Mouse (Mus musculus): Measurements from ENCODE around the gene Itfg2. TPM values are rescaled to one million over a fixed set of nuclear protein-coding genes. Genes with fewer than 3 reads are reported as not detected.

Gene Itfg2
- polyA plus RNA-seq, 1 experiment from 2014 or later: 22.5 TPM

DNA sequence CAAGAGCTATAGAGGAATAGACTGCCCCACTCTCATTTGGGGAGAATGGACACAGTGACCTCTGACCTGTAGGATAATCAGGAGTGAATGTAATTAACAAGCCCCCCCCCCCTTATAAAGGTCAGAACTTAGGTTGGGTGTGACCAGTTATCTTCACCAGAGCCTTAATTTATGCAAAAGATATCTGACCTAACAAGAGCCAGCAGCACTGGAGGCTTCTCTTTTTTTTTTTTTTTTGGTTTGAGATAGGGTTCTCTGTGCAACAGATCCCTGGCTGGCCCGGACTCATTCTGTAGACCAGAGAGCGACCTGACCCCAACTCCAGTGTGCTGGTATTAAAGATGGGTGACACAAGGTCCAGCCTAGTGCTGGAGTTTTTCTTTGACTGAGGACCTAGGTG is 4.6 kb upstream of the Itfg2 start:
- 97% methylated on average over 2 of the region's 2 CpGs for WGBS
- ATAC-seq (ENCODE audit: low read depth) (no peak), DNase-seq (ENCODE audit: low spot score) (no peak)
- Histone ChIP-seq H3K27ac (replicated peaks; ENCODE audit: low read depth, low read length) (no peak overlapping the region), H3K36me3 (ENCODE audit: control insufficient read depth, insufficient read depth, low read length) (peaks cover 68% of the 10 kb centered on the region), H3K4me2 (ENCODE audit: low read depth, low read length) (no peak overlapping the region), H3K9ac (ENCODE audit: low read depth, low read length) (no peak overlapping the region), H3K9me3 (ENCODE audit: control insufficient read depth, low read length) (no peaks in the 10 kb centered on the region), H3K4me1 (ENCODE audit: control insufficient read depth, insufficient read depth, low read length) (no peaks in the 10 kb centered on the region), H3K27me3 (replicated peaks; ENCODE audit: control insufficient read depth, insufficient read depth, low read length) (no peaks in the 10 kb centered on the region), H3K4me3 (ENCODE audit: low read depth, low read length) (no peak overlapping the region)

DNA sequence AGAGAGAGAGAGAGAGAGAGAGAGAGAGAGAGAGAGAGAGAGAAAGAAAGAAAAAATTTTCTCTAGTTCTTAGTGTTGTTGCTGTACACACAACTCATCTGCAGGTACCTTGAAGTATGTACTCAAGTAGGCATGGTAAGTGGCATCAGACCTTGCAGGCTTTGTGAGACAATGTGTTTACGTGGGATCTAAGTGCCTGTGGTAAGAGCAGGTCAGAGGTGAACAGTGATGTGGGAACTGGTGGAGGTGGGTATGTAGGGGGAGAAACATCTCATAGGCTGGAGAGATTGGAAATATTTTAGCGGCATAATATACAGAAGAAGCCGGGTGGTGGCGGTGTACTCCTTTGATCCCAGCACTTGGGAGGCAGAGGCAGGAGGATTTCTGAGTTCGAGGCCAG is 2.8 kb upstream of the Itfg2 start:
- Histone ChIP-seq H3K27ac (replicated peaks; ENCODE audit: low read depth, low read length) (no peak overlapping the region), H3K4me2 (ENCODE audit: low read depth, low read length) (no peak overlapping the region), H3K4me1 (ENCODE audit: control insufficient read depth, insufficient read depth, low read length) (peaks cover 5% of the 10 kb centered on the region; the same call in 1 of the 2 replicates), H3K4me3 (ENCODE audit: low read depth, low read length) (no peak overlapping the region), H3K27me3 (replicated peaks; ENCODE audit: control insufficient read depth, insufficient read depth, low read length) (no peaks in the 10 kb centered on the region), H3K9ac (ENCODE audit: low read depth, low read length) (no peak overlapping the region), H3K9me3 (ENCODE audit: control insufficient read depth, low read length) (no peaks in the 10 kb centered on the region), H3K36me3 (ENCODE audit: control insufficient read depth, insufficient read depth, low read length) (peaks cover 51% of the 10 kb centered on the region)
- WGBS: 90% methylated on average over 5 of the region's 5 CpGs
- no peak for ATAC-seq (ENCODE audit: low read depth)
- DNase-seq (ENCODE audit: low spot score): no peak

DNA sequence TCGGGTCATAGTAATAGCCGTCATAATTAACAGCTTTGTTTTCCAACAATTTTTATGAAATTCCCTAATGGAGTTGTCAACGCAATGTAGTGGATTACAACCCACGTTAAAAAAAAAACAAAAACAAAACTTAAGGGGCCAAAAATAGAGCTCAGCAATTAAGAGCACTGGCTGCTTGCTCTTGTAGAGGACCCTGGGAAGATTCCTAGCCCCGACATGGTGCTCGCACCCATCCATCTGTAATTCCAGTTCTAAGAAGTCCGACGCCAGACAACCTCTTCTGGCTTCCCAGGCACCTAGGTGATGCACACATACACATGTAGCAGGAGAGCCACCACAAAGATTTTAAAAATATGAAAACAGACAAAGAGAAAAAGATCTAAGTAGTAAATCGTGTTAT is 315 bp upstream of the Itfg2 start:
- ATAC-seq (ENCODE audit: low read depth) (no peak), DNase-seq (ENCODE audit: low spot score) (no peak)
- peak overlapping the region; percentile 74 for H3K4me2 ChIP-seq (ENCODE audit: low read depth, low read length)
- H3K9ac ChIP-seq (ENCODE audit: low read depth, low read length): peak overlapping the region; percentile 78
- peak overlapping the region; percentile 95 for H3K27ac ChIP-seq (replicated peaks; ENCODE audit: low read depth, low read length)
- peaks cover 25% of the 10 kb centered on the region for H3K36me3 ChIP-seq (ENCODE audit: control insufficient read depth, insufficient read depth, low read length)
- WGBS: 20% methylated on average over 9 of the region's 9 CpGs
- H3K27me3 ChIP-seq (replicated peaks; ENCODE audit: control insufficient read depth, insufficient read depth, low read length): no peaks in the 10 kb centered on the region
- peaks cover 5% of the 10 kb centered on the region; the same call in 1 of the 2 replicates for H3K4me1 ChIP-seq (ENCODE audit: control insufficient read depth, insufficient read depth, low read length)
- H3K4me3 ChIP-seq (ENCODE audit: low read depth, low read length): peak overlapping the region; percentile 71
- H3K9me3 ChIP-seq (ENCODE audit: control insufficient read depth, low read length): no peaks in the 10 kb centered on the region

DNA sequence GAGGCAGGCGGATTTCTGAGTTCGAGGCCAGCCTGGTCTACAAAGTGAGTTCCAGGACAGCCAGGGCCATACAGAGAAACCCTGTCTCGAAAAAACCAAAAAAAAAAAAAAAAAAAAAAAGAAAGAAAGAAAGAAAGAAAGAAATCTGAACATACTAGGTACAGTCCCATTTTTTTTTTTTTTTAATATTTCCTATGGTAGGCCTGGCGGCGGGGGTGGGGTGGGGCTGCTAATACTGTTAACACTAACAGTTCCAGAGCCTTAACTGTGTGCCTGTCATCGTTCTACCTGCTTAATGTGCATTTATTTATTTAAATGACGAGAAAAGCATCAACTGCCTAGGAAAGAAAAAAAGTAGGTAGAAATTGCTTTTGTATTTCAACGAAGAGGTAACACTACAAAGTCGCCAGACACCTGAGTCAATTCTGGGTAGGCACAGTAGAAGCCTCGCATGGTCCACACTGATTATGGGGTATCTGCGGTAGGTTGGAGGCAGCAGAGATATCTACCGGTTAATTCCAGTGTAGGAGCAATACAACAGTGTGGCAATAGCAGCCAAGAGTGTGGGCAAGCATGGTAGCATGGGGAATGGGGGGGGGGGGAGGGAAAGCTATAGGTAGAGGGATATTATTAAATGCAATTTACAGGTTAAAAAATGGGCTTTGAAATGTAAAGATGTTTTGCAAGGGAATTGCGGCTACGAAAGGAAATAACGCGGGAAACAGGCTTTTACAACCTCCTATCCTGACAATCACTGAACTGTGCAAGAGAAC is 1.0 kb downstream of the Itfg2 start:
- Histone ChIP-seq H3K9me3 (ENCODE audit: control insufficient read depth, low read length) (no peaks in the 10 kb centered on the region), H3K4me3 (ENCODE audit: low read depth, low read length) (peak overlapping the region; percentile 71), H3K27ac (replicated peaks; ENCODE audit: low read depth, low read length) (peak overlapping the region; percentile 95), H3K9ac (ENCODE audit: low read depth, low read length) (peak overlapping the region; percentile 78), H3K27me3 (replicated peaks; ENCODE audit: control insufficient read depth, insufficient read depth, low read length) (no peaks in the 10 kb centered on the region), H3K36me3 (ENCODE audit: control insufficient read depth, insufficient read depth, low read length) (peaks cover 12% of the 10 kb centered on the region), H3K4me1 (ENCODE audit: control insufficient read depth, insufficient read depth, low read length) (peaks cover 5% of the 10 kb centered on the region; the same call in 1 of the 2 replicates), H3K4me2 (ENCODE audit: low read depth, low read length) (peak overlapping the region; percentile 74)
- ATAC-seq (ENCODE audit: low read depth) (no peak), DNase-seq (ENCODE audit: low spot score) (no peak)
- WGBS: 47% methylated on average over 15 of the region's 16 CpGs

DNA sequence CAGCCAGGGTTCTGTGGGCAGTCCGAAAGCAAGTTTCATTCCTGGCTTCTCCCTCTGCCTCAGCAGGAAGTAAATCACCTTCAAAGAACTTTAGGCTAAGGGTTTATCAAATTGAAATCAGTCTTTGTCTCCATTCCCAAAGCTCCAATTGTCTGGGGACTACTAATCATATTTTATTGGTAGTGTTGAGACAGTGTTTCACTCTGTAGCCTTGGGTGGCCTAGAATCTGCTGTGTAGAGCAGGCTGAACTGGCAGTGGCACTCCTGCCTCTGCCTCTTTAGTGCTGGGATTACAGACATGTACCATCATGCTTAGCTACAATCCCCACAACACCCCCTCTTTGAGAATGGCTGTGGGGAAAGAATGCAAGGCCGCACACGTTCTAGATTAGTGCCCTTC is 3.3 kb downstream of the Itfg2 start:
- H3K4me2 ChIP-seq (ENCODE audit: low read depth, low read length): no peak overlapping the region
- peaks cover 5% of the 10 kb centered on the region; the same call in 1 of the 2 replicates for H3K4me1 ChIP-seq (ENCODE audit: control insufficient read depth, insufficient read depth, low read length)
- H3K36me3 ChIP-seq (ENCODE audit: control insufficient read depth, insufficient read depth, low read length): no peaks in the 10 kb centered on the region
- ATAC-seq (ENCODE audit: low read depth): no peak
- WGBS: 92% methylated on average over 3 of the region's 3 CpGs
- no peak overlapping the region for H3K4me3 ChIP-seq (ENCODE audit: low read depth, low read length)
- H3K9ac ChIP-seq (ENCODE audit: low read depth, low read length): no peak overlapping the region
- no peaks in the 10 kb centered on the region for H3K9me3 ChIP-seq (ENCODE audit: control insufficient read depth, low read length)
- no peak for DNase-seq (ENCODE audit: low spot score)
- no peak overlapping the region for H3K27ac ChIP-seq (replicated peaks; ENCODE audit: low read depth, low read length)
- no peaks in the 10 kb centered on the region for H3K27me3 ChIP-seq (replicated peaks; ENCODE audit: control insufficient read depth, insufficient read depth, low read length)

DNA sequence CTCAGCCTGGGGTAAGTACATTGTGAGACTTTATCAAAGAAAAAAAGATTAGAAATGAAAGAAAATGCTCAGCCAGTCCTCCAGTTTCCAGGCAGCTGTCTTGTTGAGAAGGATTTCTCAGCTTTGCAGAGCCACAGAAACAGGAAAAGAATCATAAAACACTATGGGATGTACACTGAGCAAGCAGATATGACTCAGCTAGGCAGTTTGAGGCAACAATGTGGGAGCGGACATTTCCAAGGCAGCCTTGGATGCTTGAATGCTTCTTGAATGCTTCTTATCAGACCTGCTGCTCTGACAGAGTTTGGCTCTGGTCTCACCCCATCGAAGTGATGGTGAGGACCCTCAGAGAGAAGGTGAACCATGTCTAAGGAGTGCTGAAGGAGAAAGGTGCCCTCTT is 3.7 kb downstream of the Itfg2 start:
- ATAC-seq (ENCODE audit: low read depth) (no peak), DNase-seq (ENCODE audit: low spot score) (no peak)
- Histone ChIP-seq H3K9ac (ENCODE audit: low read depth, low read length) (no peak overlapping the region), H3K4me1 (ENCODE audit: control insufficient read depth, insufficient read depth, low read length) (peaks cover 5% of the 10 kb centered on the region; the same call in 1 of the 2 replicates), H3K36me3 (ENCODE audit: control insufficient read depth, insufficient read depth, low read length) (0 out of 2 replicates have a peak, but pooled peaks cover under 1% of the 10 kb centered on the region), H3K27ac (replicated peaks; ENCODE audit: low read depth, low read length) (no peak overlapping the region), H3K27me3 (replicated peaks; ENCODE audit: control insufficient read depth, insufficient read depth, low read length) (no peaks in the 10 kb centered on the region), H3K4me3 (ENCODE audit: low read depth, low read length) (no peak overlapping the region), H3K9me3 (ENCODE audit: control insufficient read depth, low read length) (no peaks in the 10 kb centered on the region), H3K4me2 (ENCODE audit: low read depth, low read length) (no peak overlapping the region)
- WGBS: 94% methylated on average over 2 of the region's 2 CpGs

DNA sequence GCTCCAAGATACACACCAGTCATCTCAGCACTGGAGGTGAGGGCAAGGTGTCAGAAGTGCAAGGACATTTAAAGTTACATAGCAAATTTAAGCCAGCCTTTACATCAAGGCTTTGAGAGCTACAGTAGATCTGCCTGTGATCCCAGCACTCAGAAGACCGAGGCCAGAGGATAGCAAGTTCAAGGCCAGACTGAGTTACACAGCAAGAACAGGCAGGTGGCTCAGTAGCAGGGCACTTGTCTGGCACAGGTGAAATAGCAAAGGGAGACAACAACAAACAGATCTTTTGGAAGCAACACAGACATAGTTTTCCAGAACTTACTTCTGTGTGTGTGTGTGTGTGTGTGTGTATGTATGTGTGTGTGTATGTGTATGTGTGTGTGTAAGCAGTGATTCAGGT is 6.7 kb downstream of the Itfg2 start:
- WGBS: 95% methylated on average over 1 of the region's 1 CpGs
- Histone ChIP-seq H3K4me1 (ENCODE audit: control insufficient read depth, insufficient read depth, low read length) (no peaks in the 10 kb centered on the region), H3K36me3 (ENCODE audit: control insufficient read depth, insufficient read depth, low read length) (peaks cover 13% of the 10 kb centered on the region), H3K27me3 (replicated peaks; ENCODE audit: control insufficient read depth, insufficient read depth, low read length) (no peaks in the 10 kb centered on the region), H3K4me2 (ENCODE audit: low read depth, low read length) (no peak overlapping the region), H3K4me3 (ENCODE audit: low read depth, low read length) (no peak overlapping the region), H3K9me3 (ENCODE audit: control insufficient read depth, low read length) (no peaks in the 10 kb centered on the region), H3K9ac (ENCODE audit: low read depth, low read length) (no peak overlapping the region), H3K27ac (replicated peaks; ENCODE audit: low read depth, low read length) (no peak overlapping the region)
- DNase-seq (ENCODE audit: low spot score): no peak
- no peak for ATAC-seq (ENCODE audit: low read depth)

DNA sequence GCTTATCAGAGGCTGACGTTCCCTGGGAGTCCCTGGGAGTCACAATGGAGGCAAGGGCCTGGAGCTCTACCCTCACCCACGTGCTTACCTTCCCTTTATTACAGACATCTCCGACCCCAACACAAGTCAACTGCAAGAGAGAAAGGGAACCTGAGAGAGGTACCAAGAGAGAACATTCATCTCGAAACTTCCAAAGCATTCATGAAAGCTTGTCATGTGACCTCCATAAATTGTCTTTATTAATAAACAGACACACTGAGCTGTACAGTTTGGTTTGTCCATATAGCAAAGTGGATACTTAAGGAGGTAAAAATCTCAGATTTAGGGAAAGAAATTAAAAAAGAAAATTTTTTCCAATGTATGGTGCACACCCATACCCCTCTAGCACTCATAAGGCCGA is 8.6 kb downstream of the Itfg2 start:
- no peaks in the 10 kb centered on the region for H3K27me3 ChIP-seq (replicated peaks; ENCODE audit: control insufficient read depth, insufficient read depth, low read length)
- no peaks in the 10 kb centered on the region for H3K9me3 ChIP-seq (ENCODE audit: control insufficient read depth, low read length)
- no peak overlapping the region for H3K9ac ChIP-seq (ENCODE audit: low read depth, low read length)
- H3K4me1 ChIP-seq (ENCODE audit: control insufficient read depth, insufficient read depth, low read length): no peaks in the 10 kb centered on the region
- H3K27ac ChIP-seq (replicated peaks; ENCODE audit: low read depth, low read length): no peak overlapping the region
- peaks cover 32% of the 10 kb centered on the region for H3K36me3 ChIP-seq (ENCODE audit: control insufficient read depth, insufficient read depth, low read length)
- H3K4me3 ChIP-seq (ENCODE audit: low read depth, low read length): no peak overlapping the region
- ATAC-seq (ENCODE audit: low read depth): no peak
- no peak overlapping the region for H3K4me2 ChIP-seq (ENCODE audit: low read depth, low read length)
- 87% methylated on average over 5 of the region's 5 CpGs for WGBS
- no peak for DNase-seq (ENCODE audit: low spot score)

DNA sequence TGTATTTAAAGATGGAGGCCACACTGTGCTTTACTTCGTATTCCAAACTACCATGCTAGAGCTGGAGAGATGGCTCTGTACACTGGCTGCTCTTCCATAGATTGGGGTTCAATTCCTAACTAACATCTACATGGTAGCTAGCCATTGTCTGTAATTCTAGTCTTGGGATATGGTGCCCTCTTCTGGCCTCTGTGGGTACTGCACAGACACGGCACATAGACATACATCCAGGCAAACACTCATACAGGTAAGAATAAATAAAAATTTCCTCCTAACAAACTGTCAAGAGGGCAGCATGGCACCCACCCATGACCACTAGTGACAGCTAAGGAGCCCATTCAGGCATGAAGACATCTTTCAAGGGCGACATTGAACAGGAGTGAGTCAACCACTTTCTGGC is 13.6 kb downstream of the Itfg2 start:
- no peak overlapping the region for H3K27ac ChIP-seq (replicated peaks; ENCODE audit: low read depth, low read length)
- H3K4me3 ChIP-seq (ENCODE audit: low read depth, low read length): no peak overlapping the region
- H3K9ac ChIP-seq (ENCODE audit: low read depth, low read length): no peak overlapping the region
- H3K9me3 ChIP-seq (ENCODE audit: control insufficient read depth, low read length): no peaks in the 10 kb centered on the region
- ATAC-seq (ENCODE audit: low read depth): peak; percentile 26; the same call in 1 of the 2 replicates
- H3K4me1 ChIP-seq (ENCODE audit: control insufficient read depth, insufficient read depth, low read length): no peaks in the 10 kb centered on the region
- no peak overlapping the region for H3K4me2 ChIP-seq (ENCODE audit: low read depth, low read length)
- WGBS: 15% methylated on average over 3 of the region's 3 CpGs
- H3K36me3 ChIP-seq (ENCODE audit: control insufficient read depth, insufficient read depth, low read length): peaks cover 75% of the 10 kb centered on the region
- peak; percentile 48 for DNase-seq (ENCODE audit: low spot score)
- no peaks in the 10 kb centered on the region for H3K27me3 ChIP-seq (replicated peaks; ENCODE audit: control insufficient read depth, insufficient read depth, low read length)

Measured in embryonic facial prominence, embryonic 14.5 days (tissue).